Mouse (Mus musculus) hematopoietic stem cell, adult 5-6 weeks (primary cell): ENCODE results near the gene 1700029I15Rik. TPM values are rescaled to one million over a fixed set of nuclear protein-coding genes. Genes with fewer than 3 reads are reported as not detected.

Experiments used
- ATAC-seq, 2 experiments: fragments of 125-278 bp in 1 of 2; replicated peaks in 1 of 2; 2 replicates each; pipeline ENCODE4 v1.8.0; 2016 to 2017; ENCODE audit warnings: inconsistent platforms in 2 of 2, mild to moderate bottlenecking in 2 of 2, moderate number of reproducible peaks in 2 of 2, low read depth in 1 of 2, moderate TSS enrichment in 1 of 2; ENCODE audit not compliant: low FRiP score in 2 of 2, poor library complexity in 2 of 2, severe bottlenecking in 2 of 2, insufficient read depth in 1 of 2, low TSS enrichment in 1 of 2
- total RNA-seq: library from RNA; stranded (forward); fragments of 172-1452, 232-1000 nt; gene quantifications from 2 replicates; pipeline ENCODE4 v1.2.3, GENCODE M21; 2017

The 1700029I15Rik gene
- total RNA-seq, 1 experiment from 2014 or later: 1.6 TPM

- ATAC-seq: 0 out of 4 replicates have a peak, but pooled peaks of 1 of the 2 experiments have one; percentile 11
These were observed 11.2 kb upstream of the 1700029I15Rik start for GRCm38 (mm10) chr2:92370821-92371805.

- no peak for ATAC-seq
These were observed 10.2 kb upstream of the 1700029I15Rik start for GRCm38 (mm10) chr2:92371971-92372690.

GRCm38 (mm10) chr2:92372767-92373436, 9.4 kb upstream of the 1700029I15Rik start:
- no peak for ATAC-seq

- ATAC-seq: no peak
These were observed 8.9 kb upstream of the 1700029I15Rik start for GRCm38 (mm10) chr2:92373437-92373813.

GRCm38 (mm10) chr2:92374514-92374913, 7.8 kb upstream of the 1700029I15Rik start, which contains the start of the genes Pex16 and Large2:
Gene Pex16, plus strand, starts transcription at chr2:92374676.
Gene Large2, minus strand, starts transcription at chr2:92374869.
- ATAC-seq: peak; percentile 30 to 38

GRCm38 (mm10) chr2:92375099-92375623, 7.2 kb upstream of the 1700029I15Rik start:
- peak; percentile 92 to 93 for ATAC-seq

- no peak for ATAC-seq
These were observed 6.5 kb upstream of the 1700029I15Rik start for GRCm38 (mm10) chr2:92375788-92376187.

GRCm38 (mm10) chr2:92376300-92376699, 6.0 kb upstream of the 1700029I15Rik start:
- no peak for ATAC-seq

GRCm38 (mm10) chr2:92377320-92377719, 5.0 kb upstream of the 1700029I15Rik start:
- ATAC-seq: no peak

- ATAC-seq: no peak
These were observed 2.4 kb upstream of the 1700029I15Rik start for GRCm38 (mm10) chr2:92379783-92380494.

- ATAC-seq: no peak
These were observed 1.8 kb upstream of the 1700029I15Rik start for GRCm38 (mm10) chr2:92380495-92381050.

GRCm38 (mm10) chr2:92381161-92381560, 1.2 kb upstream of the 1700029I15Rik start:
- no peak for ATAC-seq

- no peak for ATAC-seq
These were observed 421 bp downstream of the 1700029I15Rik start for GRCm38 (mm10) chr2:92382759-92383158.

GRCm38 (mm10) chr2:92384101-92384500, 1.8 kb downstream of the 1700029I15Rik start:
- no peak for ATAC-seq

- no peak for ATAC-seq
These were observed 3.0 kb downstream of the 1700029I15Rik start for GRCm38 (mm10) chr2:92385113-92386051.
